Mouse (Mus musculus) fibroblast of lung, adult 2 months (primary cell): Measurements from ENCODE around the gene Gm11009.
"Not testable (repeated sequence)": the region's sequence is repeated elsewhere in the genome, so short reads cannot be mapped to it uniquely, and the experiment has no call there.

Experiments used
- DNase-seq: peaks from one replicate; pipeline ENCODE4 v3.0.0-alpha.2; 2011; ENCODE audit warnings: low read depth

Gene Gm11009

GRCm38 (mm10) chr2:176319394-176319793 is at the start of gene Gm11009:
Gene Gm11009 (minus strand): TSS chr2:176319494.
- not testable (repeated sequence) for DNase-seq
